Mouse (Mus musculus) cerebellum, postnatal 10 days (tissue): ENCODE results near the gene Tgm2.

ENCODE experiments used
- DNase-seq, 2 experiments: peaks; one replicate each; pipeline ENCODE4 v3.0.0; 2021; ENCODE audit warnings: mixed read lengths in 2 of 2

The Tgm2 gene

DNA sequence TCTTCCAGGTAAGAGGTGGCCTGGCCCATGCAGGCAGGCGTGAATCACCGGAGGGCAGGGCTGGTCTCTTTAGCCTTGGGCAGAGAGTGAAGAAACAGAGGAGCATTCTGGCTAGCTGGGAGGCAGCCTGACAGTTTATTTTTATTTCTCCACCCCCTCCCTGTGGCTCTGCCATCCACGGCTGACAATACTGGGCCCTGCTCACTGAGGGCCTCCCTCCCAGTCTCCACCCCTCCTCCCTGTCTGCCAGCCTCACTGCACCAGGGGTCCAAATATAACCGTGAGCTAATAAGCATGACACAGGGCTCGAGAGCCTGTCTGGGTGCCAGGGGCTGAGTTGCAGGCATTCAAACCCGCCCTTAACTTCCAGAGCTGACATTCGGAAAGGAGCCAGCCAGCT, 6.6 kb downstream of the Tgm2 start:
- peak; percentile 55 to 73 for DNase-seq

- no peak for DNase-seq
Measured at GRCm38 (mm10) chr2:158138778-158139177, 7.5 kb downstream of the Tgm2 start.

DNA sequence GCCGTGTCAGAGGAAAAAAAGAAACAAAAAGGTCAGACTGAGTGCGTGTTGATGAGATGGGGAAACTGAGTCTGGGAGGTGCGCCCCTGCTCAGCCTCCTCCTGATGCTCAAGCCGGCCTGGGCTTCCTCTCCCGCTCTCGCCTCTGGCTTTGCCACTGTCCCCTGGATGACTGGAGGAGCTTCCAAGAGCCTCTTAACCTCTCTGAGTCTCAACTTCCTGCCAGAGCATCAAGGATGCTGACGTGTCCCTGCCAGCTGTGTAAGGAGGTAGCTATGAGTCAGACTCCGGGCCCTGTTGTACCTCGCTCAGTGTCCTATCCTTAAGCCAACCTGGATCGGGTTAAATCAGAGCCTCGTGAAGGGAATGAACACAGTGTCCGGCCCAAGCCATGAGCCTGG, 8.5 kb downstream of the Tgm2 start:
- DNase-seq, result no peak

DNA sequence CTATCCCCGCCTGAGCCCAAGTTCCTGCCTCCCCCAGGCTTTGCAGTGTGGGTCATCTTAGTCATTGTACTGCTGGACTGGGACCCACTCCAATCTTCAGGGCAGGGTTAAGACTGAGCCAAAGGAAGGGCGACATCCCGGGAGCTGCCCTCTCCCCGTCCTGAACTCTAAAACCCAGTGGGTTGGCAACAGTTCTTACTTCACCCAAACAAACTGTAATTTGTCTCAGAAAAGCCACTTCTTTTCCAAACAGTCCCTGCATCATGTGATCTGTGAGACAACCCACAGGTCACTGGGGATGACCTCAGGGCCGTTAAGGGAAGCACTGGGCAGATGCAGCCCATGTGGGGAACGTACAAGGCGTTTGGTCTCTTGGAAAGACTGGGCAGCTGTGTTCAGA, 10.0 kb downstream of the Tgm2 start:
- DNase-seq, result no peak

GRCm38 (mm10) chr2:158133050-158133449, 13.2 kb downstream of the Tgm2 start:
- no peak for DNase-seq

DNA sequence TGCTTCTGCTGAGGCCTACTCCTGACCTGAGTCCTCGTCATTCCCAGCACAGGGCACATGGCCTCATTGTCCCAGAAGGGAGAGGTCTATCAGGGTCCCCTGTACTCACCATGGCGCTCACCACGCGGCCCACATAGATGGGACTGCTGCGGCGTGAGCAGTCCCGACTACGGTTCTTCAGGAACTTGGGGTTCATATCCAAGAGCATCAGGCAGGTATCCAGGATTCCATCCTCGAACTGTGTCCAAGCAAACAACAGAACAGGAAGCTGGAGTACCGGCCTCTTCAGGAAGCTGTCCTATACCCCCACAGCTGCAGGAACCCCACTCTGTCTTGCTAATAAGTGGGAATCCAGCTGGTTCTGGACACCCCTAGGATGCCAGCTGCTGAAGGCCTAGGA, 13.9 kb downstream of the Tgm2 start:
- no peak for DNase-seq

GRCm38 (mm10) chr2:158131197-158131835, 14.9 kb downstream of the Tgm2 start:
- peak in 1 of 2 experiments; percentile 22 for DNase-seq

DNA sequence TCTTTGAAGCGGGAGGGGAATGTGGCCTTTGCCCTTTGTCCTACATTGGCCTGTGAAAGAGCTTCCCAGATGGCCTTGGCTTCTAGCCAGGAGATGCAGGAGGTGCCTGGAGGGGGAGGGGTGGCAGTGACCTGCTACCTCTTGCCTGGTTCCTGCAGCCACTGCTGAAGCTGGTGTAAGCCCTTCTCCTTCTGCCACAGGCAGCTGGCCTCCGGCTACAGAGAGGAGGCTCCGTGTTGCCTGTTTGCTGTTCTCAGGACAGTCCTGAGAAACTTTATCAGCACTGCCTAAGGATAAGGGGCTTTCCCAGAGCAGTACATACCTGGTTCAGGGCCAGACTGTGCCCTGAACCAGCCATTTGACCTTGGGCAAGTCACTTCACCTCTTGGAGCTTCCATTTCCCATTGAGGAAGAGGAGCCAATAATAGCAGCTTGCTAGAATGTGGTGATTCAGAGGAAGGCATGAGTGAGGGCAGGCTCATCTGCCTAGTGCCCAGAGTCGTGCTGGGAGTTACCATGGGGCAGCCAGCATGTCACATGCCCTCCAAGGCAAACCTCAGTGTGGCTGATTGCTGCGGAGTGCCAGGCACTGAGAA, 15.7 kb downstream of the Tgm2 start:
- peak; percentile 83 to 84 for DNase-seq

- no peak for DNase-seq
Measured at GRCm38 (mm10) chr2:158129291-158130002, 16.8 kb downstream of the Tgm2 start.

DNA sequence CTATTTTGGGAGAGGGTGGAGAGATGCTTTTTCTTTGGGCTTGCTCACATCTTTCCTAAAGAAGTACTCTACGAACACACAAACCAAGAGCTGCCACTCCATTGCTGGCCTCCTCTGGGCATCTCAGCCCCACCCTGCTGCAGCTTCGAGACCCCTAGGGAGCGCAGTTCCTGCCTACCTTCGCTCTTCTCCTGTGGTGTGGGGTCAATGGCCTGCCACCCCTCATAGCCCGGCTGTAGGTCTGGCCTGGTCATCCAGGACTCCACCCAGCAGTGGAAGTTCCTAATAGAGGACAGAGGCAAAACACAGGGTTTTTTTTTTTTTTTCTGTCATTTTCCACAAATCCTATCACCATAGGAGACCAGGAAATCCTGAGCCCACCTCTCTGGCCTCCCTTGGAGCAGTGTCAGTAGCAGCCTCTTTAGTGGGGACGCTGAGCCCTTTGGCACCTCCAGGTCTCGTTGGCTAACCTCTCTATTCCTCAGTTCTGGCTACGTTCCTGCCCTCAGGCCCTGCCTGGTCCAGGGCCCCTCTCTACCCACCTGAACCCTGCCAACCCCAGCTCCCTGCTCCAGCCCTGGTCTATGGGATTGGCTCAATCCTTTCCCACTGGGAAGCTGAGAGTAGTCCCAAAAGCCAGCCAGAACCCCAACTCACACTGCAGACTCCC, 17.6 kb downstream of the Tgm2 start:
- DNase-seq, result no peak

DNA sequence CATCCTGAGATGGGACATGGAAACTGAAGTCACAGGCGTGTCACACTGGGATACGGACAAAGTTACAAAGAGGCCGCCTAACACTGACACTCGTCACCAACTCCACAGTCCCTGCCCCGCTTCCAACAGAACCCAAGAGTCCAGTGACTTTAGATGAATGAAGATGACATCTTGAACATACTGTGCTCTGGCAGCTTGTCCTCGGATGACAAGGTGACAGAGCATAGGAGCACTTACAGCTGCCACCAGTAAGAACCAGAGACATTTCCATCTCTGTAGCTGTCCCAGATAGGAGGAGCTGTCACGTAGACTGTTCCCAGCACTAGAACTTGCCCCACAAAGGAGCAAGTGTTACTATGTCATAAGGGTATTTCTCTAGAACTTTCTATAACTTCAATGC, 18.4 kb downstream of the Tgm2 start:
- no peak for DNase-seq

- DNase-seq, result no peak
Measured at GRCm38 (mm10) chr2:158127245-158127644, 19.0 kb downstream of the Tgm2 start.

DNA sequence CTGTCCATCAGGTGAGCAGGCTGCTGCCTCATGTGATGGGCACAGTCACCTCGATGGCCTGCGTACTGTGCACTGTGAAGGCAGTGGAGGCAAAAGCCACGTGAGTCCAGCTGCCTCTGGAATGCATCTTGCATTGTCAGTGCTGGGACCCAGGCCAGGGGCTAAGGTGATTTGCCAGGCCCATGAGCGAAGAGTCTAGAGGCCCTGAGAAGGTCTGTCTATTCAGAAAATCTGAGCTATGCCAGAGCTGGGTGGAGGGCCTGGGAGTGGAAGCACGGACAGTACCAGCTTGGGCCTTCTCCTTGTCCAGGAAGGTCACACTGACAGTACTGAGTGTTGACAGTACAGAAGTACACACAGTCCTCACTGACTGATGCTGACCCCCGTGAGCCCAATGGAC, 23.4 kb downstream of the Tgm2 start:
- DNase-seq, result peak in 1 of 2 experiments; percentile 47

DNA sequence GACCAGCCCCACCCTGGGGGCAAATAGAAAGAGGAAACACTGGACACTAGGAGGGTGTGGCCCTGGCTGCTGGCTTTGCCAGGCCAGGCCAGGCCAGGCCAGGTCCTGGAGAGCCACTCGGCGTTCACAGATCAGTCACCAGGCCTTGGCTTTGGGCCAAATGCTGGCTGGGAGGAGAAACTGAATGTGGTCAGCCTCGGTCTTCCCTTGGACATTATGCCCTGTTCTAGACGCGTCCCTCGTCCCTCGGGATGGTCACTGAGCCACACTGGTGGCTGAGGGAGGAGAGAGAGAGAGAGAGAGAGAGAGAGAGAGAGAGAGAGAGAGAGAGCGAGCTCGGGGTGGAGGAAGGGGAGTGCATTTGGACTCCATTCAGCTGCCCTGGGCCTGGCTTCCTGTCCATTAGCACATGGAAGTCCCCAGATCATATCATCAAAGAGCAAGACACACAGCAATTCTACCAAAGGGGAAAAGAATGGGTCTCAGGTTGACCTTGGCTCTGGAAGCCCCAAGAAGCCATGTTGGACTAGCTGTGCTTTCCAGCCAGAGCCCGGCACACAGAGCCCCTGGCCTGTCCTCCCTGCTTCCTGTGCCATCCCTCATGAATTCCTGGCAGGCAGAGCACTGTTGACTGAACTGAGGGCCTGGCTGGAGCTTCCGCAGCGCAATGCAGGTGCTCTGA, 24.4 kb downstream of the Tgm2 start:
- peak; percentile 86 for DNase-seq

GRCm38 (mm10) chr2:158120868-158121267, 25.4 kb downstream of the Tgm2 start:
- peak in 1 of 2 experiments; percentile 29 for DNase-seq

DNA sequence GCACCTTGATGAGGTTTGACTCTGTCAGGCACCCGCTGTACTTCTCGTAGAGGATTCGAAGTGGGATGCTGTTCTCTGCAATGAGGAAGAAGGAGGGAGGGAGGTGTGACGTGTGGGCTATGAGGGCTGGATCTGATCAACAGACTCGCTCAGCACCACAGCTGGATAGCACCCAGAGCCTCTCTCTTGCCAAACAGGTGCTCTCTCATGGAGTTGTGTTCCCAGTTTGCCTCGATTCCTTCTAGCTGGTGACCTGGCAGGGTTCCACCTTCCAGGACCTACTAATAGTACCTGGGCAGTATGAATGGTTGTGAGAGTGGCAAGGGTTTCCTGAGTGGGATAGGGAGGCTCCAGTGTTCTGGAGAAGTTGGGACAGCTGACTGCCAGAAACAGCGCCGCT, 26.0 kb downstream of the Tgm2 start:
- peak in 1 of 2 experiments; percentile 25 for DNase-seq

DNA sequence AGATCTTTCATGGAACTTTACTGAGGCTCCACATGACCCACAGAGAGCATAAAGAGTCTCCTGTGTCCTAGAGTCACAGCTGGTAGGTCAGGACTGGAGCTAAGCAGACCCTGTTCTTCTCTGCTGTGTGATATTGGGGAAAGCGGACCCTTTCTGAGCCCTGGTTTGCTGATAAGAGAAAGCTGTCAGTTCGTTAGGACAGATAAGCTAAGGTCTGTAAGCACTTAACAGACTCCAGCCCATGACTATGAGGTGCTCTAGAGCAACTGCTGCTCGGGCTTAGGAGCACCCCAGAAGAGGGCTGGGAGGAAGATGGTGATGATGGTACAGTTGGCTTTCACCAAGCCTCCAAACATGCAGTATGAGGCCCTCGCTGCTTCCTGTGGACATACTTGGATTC, 27.1 kb downstream of the Tgm2 start:
- no peak for DNase-seq

- DNase-seq, result no peak
Measured at GRCm38 (mm10) chr2:158116653-158117052, 29.6 kb downstream of the Tgm2 start.

GRCm38 (mm10) chr2:158115838-158116453, 30.3 kb downstream of the Tgm2 start:
- no peak for DNase-seq

DNA sequence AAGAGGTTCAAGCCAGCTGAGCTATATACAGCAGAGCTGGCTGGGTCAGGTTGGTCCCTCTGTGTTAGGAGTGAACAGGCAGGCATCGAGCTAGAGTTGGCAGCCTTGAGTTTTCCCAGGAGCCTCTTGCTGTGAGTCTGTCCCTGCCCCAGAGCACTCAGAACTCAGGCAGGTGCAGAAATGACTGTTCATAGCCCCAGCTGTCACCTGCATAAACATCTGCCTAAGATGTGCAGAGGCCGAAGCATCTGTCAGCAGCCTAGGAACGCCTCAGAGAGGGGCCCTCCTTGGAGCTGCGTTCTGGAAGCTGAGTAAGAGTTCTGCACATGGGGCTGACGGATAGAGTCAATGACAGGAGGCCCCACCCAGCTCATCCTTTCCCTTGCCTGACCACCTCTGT, 31.3 kb downstream of the Tgm2 start:
- no peak for DNase-seq

- DNase-seq, result peak in 1 of 2 experiments; percentile 47
Measured at GRCm38 (mm10) chr2:158113591-158114257, 32.5 kb downstream of the Tgm2 start.

- no peak for DNase-seq
Measured at GRCm38 (mm10) chr2:158109516-158109915, 36.7 kb downstream of the Tgm2 start.
